Mouse (Mus musculus) left cerebral cortex, postnatal 25 days (tissue): ENCODE data around the gene Acaca. TPM values are rescaled to one million over a fixed set of nuclear protein-coding genes. Genes with fewer than 3 reads are reported as not detected.
"Not testable (repeated sequence)": the region's sequence is repeated elsewhere in the genome, so short reads cannot be mapped to it uniquely, and the experiment has no call there.

Experiments used
- DNase-seq, 2 experiments: peaks; one replicate each; pipeline ENCODE4 v3.0.0; 2022; ENCODE audit warnings: low spot score in 2 of 2, mixed read lengths in 1 of 2
- intact Hi-C: fragments of 180-260 bp; cut with DNase I; formaldehyde crosslinking; loops from one replicate; pipeline ENCODE4 v1.15.1; 2025
- total RNA-seq, 2 experiments: library from RNA; stranded (reverse); gene quantifications; 2 replicates each; pipeline ENCODE4 v1.2.3; 2021

The Acaca gene
- total RNA-seq, 2 experiments from 2014 or later, result 77.2 to 79.4 TPM

DNA sequence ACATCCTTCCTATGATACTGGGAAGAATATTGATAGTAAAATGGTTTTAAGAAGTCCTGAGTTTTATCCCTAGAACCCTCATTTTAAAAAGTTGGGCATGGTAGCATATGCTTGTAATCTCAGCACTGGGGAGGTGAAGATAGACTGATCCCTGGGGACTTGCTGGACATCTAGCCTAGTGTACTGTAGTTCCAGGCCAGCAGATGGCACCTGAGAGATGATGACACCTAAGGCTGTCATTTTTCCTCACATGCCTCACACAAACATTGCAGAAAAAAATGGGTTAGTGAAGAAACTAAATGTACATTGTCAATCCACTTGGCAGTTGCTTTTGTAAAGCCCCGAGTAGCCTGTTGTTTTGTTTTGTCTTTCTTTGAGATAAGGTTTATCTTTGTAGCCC lies 235.8 kb downstream of the Acaca start:
- intact Hi-C loops, result no loop called here
- no peak for DNase-seq

DNA sequence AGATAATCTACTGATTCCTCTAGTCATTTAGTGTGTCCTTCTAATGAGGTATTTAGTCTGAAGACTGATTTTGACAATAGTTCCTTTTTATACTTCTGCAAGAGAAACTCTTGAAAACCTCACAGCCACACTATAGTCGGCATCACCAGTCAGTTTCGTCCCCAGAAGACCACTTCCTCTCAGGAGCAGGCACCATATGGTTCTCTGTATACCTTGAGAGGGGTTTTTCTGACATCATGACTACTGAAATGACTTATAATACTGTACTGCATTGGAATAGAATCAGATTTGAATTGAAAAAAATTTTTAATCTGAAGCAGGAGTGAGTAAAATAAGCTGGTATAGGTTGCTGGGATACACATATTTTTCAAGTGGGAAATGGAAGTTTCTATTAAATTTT lies 239.4 kb downstream of the Acaca start:
- DNase-seq, result no peak
- intact Hi-C loops, result no loop called here

- DNase-seq, result no peak
- intact Hi-C loops, result no loop called here
These were observed 243.7 kb downstream of the Acaca start for GRCm38 (mm10) chr11:84373122-84373521.

DNA sequence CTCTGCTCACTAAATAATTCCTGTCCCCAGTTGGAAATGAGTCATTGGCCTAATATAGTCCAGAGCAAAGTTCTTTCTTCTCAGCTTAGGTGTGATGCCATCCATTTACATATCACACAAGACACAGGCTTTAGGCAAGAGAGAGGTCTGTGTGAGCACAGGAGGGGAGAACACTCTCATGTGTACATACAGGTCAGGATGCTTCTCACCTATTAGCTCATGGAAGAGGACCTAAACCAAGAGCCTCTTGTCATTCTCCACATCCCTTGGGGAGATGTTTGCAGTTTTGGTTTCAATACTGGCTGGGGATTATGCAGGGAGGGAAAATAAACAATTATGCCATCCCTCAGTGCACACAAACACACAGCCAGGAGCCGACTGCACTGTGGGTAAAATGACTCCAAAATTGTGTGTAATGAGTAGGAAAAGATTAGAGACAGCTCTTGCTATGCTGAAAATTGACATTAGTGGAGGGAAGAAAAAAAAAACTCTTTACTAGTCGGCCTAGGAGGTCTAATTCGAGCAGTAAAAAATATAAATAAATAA lies 246.6 kb downstream of the Acaca start:
- intact Hi-C loops, result no loop called here
- DNase-seq, result no peak

GRCm38 (mm10) chr11:84376510-84377365 lies 247.3 kb downstream of the Acaca start:
- intact Hi-C loops, result no loop called here

DNA sequence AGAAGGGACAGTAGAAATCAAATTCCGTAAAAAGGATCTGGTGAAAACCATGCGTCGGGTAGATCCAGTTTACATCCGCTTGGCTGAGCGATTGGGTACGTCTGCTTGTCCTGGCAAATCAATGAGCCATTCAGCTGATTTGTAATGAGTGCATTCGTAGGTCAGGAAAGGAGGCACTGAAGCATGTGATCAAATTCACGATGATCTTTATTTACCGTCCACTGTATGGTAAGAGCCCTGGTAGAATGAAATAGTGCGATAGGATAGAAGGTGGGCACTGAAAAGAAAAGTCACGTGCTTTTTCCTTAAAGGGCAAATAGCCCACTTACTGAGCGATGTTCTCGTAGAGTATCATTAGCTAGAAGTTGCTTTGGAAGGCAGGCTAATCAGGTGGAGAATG lies 253.0 kb downstream of the Acaca start:
- intact Hi-C loops, result no loop called here
- no peak for DNase-seq

More at GRCm38 (mm10) chr11:84376510-84377365, 247.3 kb downstream of the Acaca start:
- no peak for DNase-seq

DNA sequence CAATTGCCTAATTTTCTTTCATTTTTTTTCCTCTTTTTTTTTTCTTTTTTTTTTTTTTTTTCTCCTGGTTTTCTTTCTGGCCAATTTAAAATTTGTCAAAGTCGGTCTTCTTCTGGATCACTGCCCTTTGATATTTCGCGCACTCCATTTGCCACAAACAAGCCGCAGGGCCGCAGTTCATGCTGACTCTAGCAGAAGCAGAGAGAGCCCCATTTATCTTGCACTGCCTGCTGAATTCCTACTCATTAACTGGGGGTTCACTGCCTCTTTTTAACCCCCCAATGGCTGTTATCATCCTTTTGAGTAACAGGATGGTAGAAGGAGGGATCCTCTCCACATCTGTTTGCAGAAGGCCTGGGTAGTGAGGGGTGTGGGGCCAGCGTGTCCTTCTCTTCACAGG lies 254.4 kb downstream of the Acaca start:
- DNase-seq, result no peak
- intact Hi-C loops, result no loop called here

DNA sequence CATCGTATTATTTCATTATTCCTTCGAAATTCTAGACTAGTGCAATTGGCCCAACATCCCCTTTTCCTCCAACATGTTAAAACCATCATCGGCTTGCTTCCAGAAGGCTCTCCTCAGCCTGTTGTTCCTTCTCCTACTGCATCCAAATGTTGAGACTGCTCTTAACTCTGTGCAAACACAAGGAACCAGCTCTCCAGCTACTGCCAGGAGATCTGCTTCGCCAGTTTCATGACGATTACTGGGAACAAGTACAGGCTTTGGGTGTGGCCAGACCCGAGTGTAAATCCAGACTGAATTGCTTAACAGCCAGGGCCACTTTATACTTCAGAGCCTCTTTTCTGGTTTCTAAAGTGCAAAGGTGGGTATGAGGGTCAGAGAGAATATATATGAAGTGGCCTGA lies 259.9 kb downstream of the Acaca start:
- intact Hi-C loops, result no loop called here
- no peak for DNase-seq

- intact Hi-C loops, result loop anchor here (5.0 kb wide), 1 partner anchor 114 kb away; no protein-coding TSS in a partner anchor
- no peak for DNase-seq
These were observed 261.7 kb downstream of the Acaca start for GRCm38 (mm10) chr11:84391126-84391525.

DNA sequence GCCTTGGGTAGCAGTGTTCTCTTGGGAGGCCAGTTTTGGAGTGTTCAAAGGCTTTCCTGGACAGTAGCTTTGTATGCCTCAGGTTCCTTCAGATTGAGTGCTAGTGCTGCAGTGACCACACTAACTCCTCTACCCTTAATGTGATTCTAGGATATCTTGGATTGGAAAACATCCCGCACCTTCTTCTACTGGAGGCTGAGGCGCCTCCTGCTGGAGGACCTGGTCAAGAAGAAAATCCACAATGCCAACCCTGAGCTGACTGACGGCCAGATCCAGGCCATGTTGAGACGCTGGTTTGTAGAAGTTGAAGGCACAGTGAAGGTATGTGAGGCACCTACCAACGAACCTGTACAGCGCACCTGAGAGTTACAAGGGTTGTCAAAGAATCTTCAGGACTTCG lies 262.6 kb downstream of the Acaca start:
- not testable (repeated sequence) for DNase-seq
- intact Hi-C loops, result loop anchor here (5.0 kb wide), 1 partner anchor 115 kb away; no protein-coding TSS in a partner anchor

DNA sequence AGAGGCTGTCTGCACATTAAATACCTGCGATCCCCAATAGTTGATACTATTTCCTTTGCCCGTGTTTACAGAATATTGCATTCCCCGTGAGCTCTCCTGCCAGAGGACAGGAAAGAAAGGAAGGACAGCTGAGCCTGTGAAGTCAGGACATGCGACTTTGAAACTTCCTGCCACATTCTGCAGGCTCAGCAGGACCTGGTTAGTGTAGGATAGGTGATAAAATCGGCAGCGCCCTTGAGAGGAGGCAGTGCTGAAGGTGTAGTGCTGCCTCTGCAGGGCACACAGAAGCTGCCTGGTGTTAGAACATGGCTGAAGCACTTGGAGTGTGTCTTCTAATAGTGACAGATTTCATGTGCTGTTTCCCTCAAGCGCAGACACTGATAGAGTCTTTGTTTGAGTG lies 264.1 kb downstream of the Acaca start:
- no peak for DNase-seq
- intact Hi-C loops, result loop anchor here (5.0 kb wide), 1 partner anchor 116 kb away; no protein-coding TSS in a partner anchor

GRCm38 (mm10) chr11:84395010-84395409 lies 265.5 kb downstream of the Acaca start:
- no peak for DNase-seq
- intact Hi-C loops, result no loop called here

- intact Hi-C loops, result no loop called here
- no peak for DNase-seq
These were observed 277.3 kb downstream of the Acaca start for GRCm38 (mm10) chr11:84406733-84407132.

GRCm38 (mm10) chr11:84410383-84410782 lies 280.9 kb downstream of the Acaca start:
- no peak for DNase-seq
- intact Hi-C loops, result no loop called here

- intact Hi-C loops, result no loop called here
- no peak for DNase-seq
These were observed 281.6 kb downstream of the Acaca start for GRCm38 (mm10) chr11:84410879-84411641.

DNA sequence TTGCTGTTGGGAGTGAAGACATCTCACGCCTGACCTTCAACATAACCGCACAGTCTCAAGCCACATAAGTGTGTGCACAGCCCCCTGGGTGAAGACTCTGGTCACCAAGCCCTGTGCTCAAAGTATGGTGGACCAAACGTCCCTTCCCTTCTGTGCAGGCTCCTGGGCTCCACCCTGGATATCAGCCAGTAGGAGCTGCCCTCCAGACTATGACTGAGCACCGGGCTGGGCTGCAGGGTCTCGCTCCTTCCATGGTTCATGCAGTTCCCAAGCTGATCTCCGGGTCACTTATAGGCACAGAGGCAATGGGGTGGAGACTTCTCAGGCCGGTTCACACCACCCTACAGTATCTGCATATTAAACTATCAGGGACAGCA lies 282.2 kb downstream of the Acaca start:
- intact Hi-C loops, result no loop called here
- no peak for DNase-seq

- no peak for DNase-seq
- intact Hi-C loops, result no loop called here
These were observed 282.9 kb downstream of the Acaca start for GRCm38 (mm10) chr11:84412201-84412934.

DNA sequence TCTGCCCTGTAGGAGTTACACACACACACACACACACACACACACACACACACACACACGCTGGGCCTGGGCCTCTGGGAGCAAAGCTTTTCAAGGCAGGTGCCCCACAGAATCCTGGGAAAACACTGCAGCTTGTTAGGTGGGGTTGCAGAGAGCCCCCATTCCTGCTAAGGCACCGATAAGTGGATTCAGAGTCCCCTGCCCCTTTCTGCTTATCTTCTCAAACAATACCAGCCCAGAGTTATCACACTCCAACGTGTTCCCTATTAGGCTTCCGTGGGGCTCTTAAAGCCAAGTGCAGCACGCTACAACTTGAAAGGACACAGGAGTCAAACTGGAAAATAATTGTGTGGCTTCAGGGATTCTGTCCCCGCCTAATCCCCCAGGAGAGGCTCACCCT lies 283.6 kb downstream of the Acaca start:
- no peak for DNase-seq
- intact Hi-C loops, result no loop called here

DNA sequence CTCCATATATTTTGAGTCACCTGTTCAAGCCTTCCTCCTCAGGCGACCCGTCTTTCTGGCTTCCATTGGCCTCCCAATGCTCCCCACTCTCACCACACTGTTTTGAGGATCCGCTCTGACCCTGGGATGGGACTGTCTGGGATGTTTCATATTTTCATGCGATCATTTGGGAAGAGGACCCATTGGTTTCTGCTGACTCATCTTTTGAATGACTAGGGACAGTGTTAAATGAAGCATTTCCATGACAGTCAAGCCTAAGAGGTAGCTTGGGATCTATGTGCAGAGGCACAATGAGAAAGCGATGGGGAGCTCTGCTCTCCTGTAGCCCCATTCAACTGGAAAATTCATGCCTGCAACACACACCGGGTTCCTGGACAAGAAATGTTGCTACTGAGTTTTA lies 291.3 kb downstream of the Acaca start:
- intact Hi-C loops, result no loop called here
- no peak for DNase-seq
